Mouse (Mus musculus): ENCODE data around the gene Fam135a. TPM values are rescaled to one million over a fixed set of nuclear protein-coding genes. Genes with fewer than 3 reads are reported as not detected.

Gene Fam135a
- total and polyA plus RNA-seq, 3 experiments, result 6.6 to 21.1 (median 21.0) TPM

GRCm38 (mm10) chr1:24102579-24103149 is 2.5 kb upstream of the Fam135a start:
- H3K79me2 ChIP-seq (replicated peaks; ENCODE audit: control insufficient read depth, insufficient read depth, low read length), result 0 out of 2 replicates have a peak, but pooled peaks cover 4% of the 10 kb centered on the region
- WGBS, result 67% methylated on average over 10 of the region's 10 CpGs
- no peaks in the 10 kb centered on the region; the same call in 1 of the 2 replicates for H3K4me1 ChIP-seq (ENCODE audit: control insufficient read depth, insufficient read depth, low read length)
- TF ChIP-seq CTCF (IDR thresholded peaks at IDR 0.05) (no peak), EP300 (IDR thresholded peaks at IDR 0.05; ENCODE audit: insufficient read depth, low read depth, low read length) (no peak), POLR2A (IDR thresholded peaks at IDR 0.05; ENCODE audit: insufficient read depth, low read depth, low read length) (no peak)
- H3K36me3 ChIP-seq (ENCODE audit: control insufficient read depth, insufficient read depth, low read length), result no peaks in the 10 kb centered on the region
- intact Hi-C loops (cut with DNase I), result loop anchor here (5.0 kb wide), 1 partner anchor 720 kb away; no protein-coding TSS in a partner anchor
- no peaks in the 10 kb centered on the region for H3K27me3 ChIP-seq (ENCODE audit: control insufficient read depth, insufficient read depth, low read length)
- no peak overlapping the region for H3K27ac ChIP-seq
- H3K9ac ChIP-seq (ENCODE audit: low read depth, low read length), result no peak overlapping the region
- no peak for DNase-seq
- no peak overlapping the region for H3K4me3 ChIP-seq

GRCm38 (mm10) chr1:24100870-24101358 is 773 bp upstream of the Fam135a start:
- Histone ChIP-seq H3K79me2 (replicated peaks; ENCODE audit: control insufficient read depth, insufficient read depth, low read length) (peaks cover 4% of the 10 kb centered on the region; the same call in 1 of the 2 replicates), H3K4me1 (ENCODE audit: control insufficient read depth, insufficient read depth, low read length) (no peaks in the 10 kb centered on the region; the same call in 1 of the 2 replicates), H3K4me3 (peak overlapping the region; percentile 99), H3K36me3 (ENCODE audit: control insufficient read depth, insufficient read depth, low read length) (no peaks in the 10 kb centered on the region), H3K27ac (peak overlapping the region; percentile 82), H3K9ac (ENCODE audit: low read depth, low read length) (no peak overlapping the region), H3K27me3 (ENCODE audit: control insufficient read depth, insufficient read depth, low read length) (no peaks in the 10 kb centered on the region)
- WGBS, result 59% methylated on average over 6 of the region's 6 CpGs
- TF ChIP-seq EP300 (IDR thresholded peaks at IDR 0.05; ENCODE audit: insufficient read depth, low read depth, low read length) (no peak), POLR2A (IDR thresholded peaks at IDR 0.05; ENCODE audit: insufficient read depth, low read depth, low read length) (no peak), CTCF (IDR thresholded peaks at IDR 0.05) (no peak)
- no peak for DNase-seq
- intact Hi-C loops (cut with DNase I), result loop anchor here (2.0 to 5.0 kb wide), 2 partner anchors 96 to 719 kb away; partner anchors contain the start of gene Sdhaf4

- H3K27me3 ChIP-seq (ENCODE audit: control insufficient read depth, insufficient read depth, low read length), result no peaks in the 10 kb centered on the region
- intact Hi-C loops (cut with DNase I), result loop anchor here (5.0 kb wide), 1 partner anchor 177 kb away; the partner anchor contains the start of gene Smap1
- H3K27ac ChIP-seq, result peak overlapping the region; percentile 82
- H3K4me1 ChIP-seq (ENCODE audit: control insufficient read depth, insufficient read depth, low read length), result peaks cover under 1% of the 10 kb centered on the region; the same call in 1 of the 2 replicates
- peak overlapping the region; percentile 99 for H3K4me3 ChIP-seq
- no peak for DNase-seq
- H3K36me3 ChIP-seq (ENCODE audit: control insufficient read depth, insufficient read depth, low read length), result no peaks in the 10 kb centered on the region; the same call in 1 of the 2 replicates
- peaks cover 4% of the 10 kb centered on the region; the same call in 1 of the 2 replicates for H3K79me2 ChIP-seq (replicated peaks; ENCODE audit: control insufficient read depth, insufficient read depth, low read length)
- H3K9ac ChIP-seq (ENCODE audit: low read depth, low read length), result peak overlapping the region; percentile 79
- WGBS, result under 1% methylated on average over 43 of the region's 44 CpGs
- no peak for TF ChIP-seq CTCF (IDR thresholded peaks at IDR 0.05)
Measured at GRCm38 (mm10) chr1:24099541-24099925, 608 bp downstream of the Fam135a start.

- TF ChIP-seq POLR2A (IDR thresholded peaks at IDR 0.05; ENCODE audit: insufficient read depth, low read depth, low read length) (no peak), CTCF (IDR thresholded peaks at IDR 0.05) (no peak), EP300 (IDR thresholded peaks at IDR 0.05; ENCODE audit: insufficient read depth, low read depth, low read length) (no peak)
- DNase-seq, result no peak
- no peak overlapping the region for H3K4me3 ChIP-seq
- H3K27me3 ChIP-seq (ENCODE audit: control insufficient read depth, insufficient read depth, low read length), result no peaks in the 10 kb centered on the region
- H3K9ac ChIP-seq (ENCODE audit: low read depth, low read length), result no peak overlapping the region
- no peaks in the 10 kb centered on the region; the same call in 1 of the 2 replicates for H3K36me3 ChIP-seq (ENCODE audit: control insufficient read depth, insufficient read depth, low read length)
- H3K79me2 ChIP-seq (replicated peaks; ENCODE audit: control insufficient read depth, insufficient read depth, low read length), result peaks cover 6% of the 10 kb centered on the region; the same call in 1 of the 2 replicates
- WGBS, result 46% methylated on average over 8 of the region's 8 CpGs
- H3K4me1 ChIP-seq (ENCODE audit: control insufficient read depth, insufficient read depth, low read length), result peaks cover 2% of the 10 kb centered on the region
- no peak overlapping the region for H3K27ac ChIP-seq
- intact Hi-C loops (cut with DNase I), result loop anchor here (5.0 kb wide), 1 partner anchor 175 kb away; the partner anchor contains the start of gene Smap1
Measured at GRCm38 (mm10) chr1:24097541-24097940, 2.6 kb downstream of the Fam135a start.

GRCm38 (mm10) chr1:24092414-24092813 is 7.7 kb downstream of the Fam135a start:
- peaks cover 2% of the 10 kb centered on the region; the same call in 1 of the 2 replicates for H3K79me2 ChIP-seq (replicated peaks; ENCODE audit: control insufficient read depth, insufficient read depth, low read length)
- no peak overlapping the region for H3K27ac ChIP-seq
- no peak for TF ChIP-seq CTCF (IDR thresholded peaks at IDR 0.05)
- no peak for TF ChIP-seq EP300 (IDR thresholded peaks at IDR 0.05; ENCODE audit: insufficient read depth, low read depth, low read length)
- TF ChIP-seq POLR2A (IDR thresholded peaks at IDR 0.05; ENCODE audit: insufficient read depth, low read depth, low read length), result no peak
- H3K36me3 ChIP-seq (ENCODE audit: control insufficient read depth, insufficient read depth, low read length), result no peaks in the 10 kb centered on the region; the same call in 1 of the 2 replicates
- 90% methylated on average over 7 of the region's 7 CpGs for WGBS
- H3K4me1 ChIP-seq (ENCODE audit: control insufficient read depth, insufficient read depth, low read length), result peaks cover 3% of the 10 kb centered on the region
- H3K9ac ChIP-seq (ENCODE audit: low read depth, low read length), result no peak overlapping the region
- intact Hi-C loops (cut with DNase I), result no loop called here
- no peak for DNase-seq
- H3K27me3 ChIP-seq (ENCODE audit: control insufficient read depth, insufficient read depth, low read length), result no peaks in the 10 kb centered on the region
- H3K4me3 ChIP-seq, result no peak overlapping the region

GRCm38 (mm10) chr1:24090603-24091002 is 9.5 kb downstream of the Fam135a start:
- Histone ChIP-seq H3K4me1 (ENCODE audit: control insufficient read depth, insufficient read depth, low read length) (peaks cover 3% of the 10 kb centered on the region), H3K79me2 (replicated peaks; ENCODE audit: control insufficient read depth, insufficient read depth, low read length) (0 out of 2 replicates have a peak, but pooled peaks cover 2% of the 10 kb centered on the region), H3K36me3 (ENCODE audit: control insufficient read depth, insufficient read depth, low read length) (no peaks in the 10 kb centered on the region; the same call in 1 of the 2 replicates), H3K4me3 (no peak overlapping the region), H3K27me3 (ENCODE audit: control insufficient read depth, insufficient read depth, low read length) (no peaks in the 10 kb centered on the region), H3K27ac (no peak overlapping the region), H3K9ac (ENCODE audit: low read depth, low read length) (no peak overlapping the region)
- WGBS, result 75% methylated on average over 2 of the region's 2 CpGs
- DNase-seq, result no peak
- TF ChIP-seq EP300 (IDR thresholded peaks at IDR 0.05; ENCODE audit: insufficient read depth, low read depth, low read length), result no peak
- TF ChIP-seq POLR2A (IDR thresholded peaks at IDR 0.05; ENCODE audit: insufficient read depth, low read depth, low read length), result no peak
- intact Hi-C loops (cut with DNase I), result no loop called here
